In genomic region chrX:99326167-99326566, GRCm38 (mm10) we compare ENCODE assay signal across 9 mouse cellular contexts.
DNase-seq lines count a peak whose midpoint lies in the region; ATAC-seq and TF ChIP-seq lines count a peak whose summit lies in the region.
"Had no signal": no experiment of that assay in that cellular context is flagged by ENCODE, and none has a peak within 500 bp of the region (broad histone marks: within the 10 kb centered on the region; RNA-seq: fewer than 3 reads in every experiment).

No protein-coding gene starts in this region.

- 28% methylated on average over 7 of the region's 7 CpGs for WGBS in intestine, embryonic 16.5 days
- 32% methylated on average over 7 of the region's 7 CpGs for WGBS in midbrain, embryonic 15.5 days

- H3K4me2 ChIP-seq in intestine, embryonic 16.5 days (ENCODE audit: low read depth, low read length): no peak overlapping the region
- H3K4me2 ChIP-seq in midbrain, embryonic 15.5 days: no peak overlapping the region
- H3K4me2 ChIP-seq: limb, embryonic 12.5 days had no signal

- H3K27ac ChIP-seq in gastrocnemius, adult 2 months: no peak overlapping the region; the same call in 1 of the 2 replicates
- H3K27ac ChIP-seq in intestine, embryonic 16.5 days (ENCODE audit: low read length): 0 out of 2 replicates have a peak overlapping the region, but pooled peaks have one; percentile 19
- no peak overlapping the region for H3K27ac ChIP-seq in midbrain, embryonic 15.5 days

- peak; percentile 48 for DNase-seq in MN1 (ENCODE audit: low spot score)
- peak; percentile 70 for DNase-seq in adrenal gland, adult (ENCODE audit: inconsistent age in 2 of 2, low spot score in 1 of 2)
- peak; percentile 69 for DNase-seq in gastrocnemius, adult 2 months
- DNase-seq in B cell, adult 2 months: no peak
- DNase-seq in cerebellum, adult 11 months: no peak
- no peak for DNase-seq in right cerebral cortex, postnatal 14 days

- no peak for TF ChIP-seq CTCF in gastrocnemius, adult 2 months (IDR thresholded peaks at IDR 0.05)

- ATAC-seq in intestine, embryonic 16.5 days: peak; percentile 83
- peak; percentile 55; the same call in 1 of the 2 replicates for ATAC-seq in midbrain, embryonic 15.5 days (replicated peaks)

- H3K4me3 ChIP-seq in gastrocnemius, adult 2 months: no peak overlapping the region
- no peak overlapping the region for H3K4me3 ChIP-seq in intestine, embryonic 16.5 days (ENCODE audit: low read length)
- no peak overlapping the region for H3K4me3 ChIP-seq in midbrain, embryonic 15.5 days
- H3K4me3 ChIP-seq: limb, embryonic 12.5 days had no signal

- 0 out of 2 replicates have a peak, but pooled peaks cover 4% of the 10 kb centered on the region for H3K27me3 ChIP-seq in intestine, embryonic 16.5 days (replicated peaks; ENCODE audit: control insufficient read depth, insufficient read depth, low read length)
- peaks cover 9% of the 10 kb centered on the region; the same call in 1 of the 2 replicates for H3K27me3 ChIP-seq in midbrain, embryonic 15.5 days (replicated peaks)

- no peak overlapping the region for H3K9ac ChIP-seq in intestine, embryonic 16.5 days (ENCODE audit: low read depth, low read length)
- no peak overlapping the region for H3K9ac ChIP-seq in midbrain, embryonic 15.5 days
- H3K9ac ChIP-seq: limb, embryonic 12.5 days had no signal

- H3K4me1 ChIP-seq in intestine, embryonic 16.5 days (ENCODE audit: control insufficient read depth, insufficient read depth, low read length): no peaks in the 10 kb centered on the region
- no peaks in the 10 kb centered on the region for H3K4me1 ChIP-seq in midbrain, embryonic 15.5 days

- H3K9me3 ChIP-seq in intestine, embryonic 16.5 days (ENCODE audit: control insufficient read depth, low read length): no peaks in the 10 kb centered on the region
- H3K9me3 ChIP-seq in midbrain, embryonic 15.5 days: no peaks in the 10 kb centered on the region
- H3K9me3 ChIP-seq: limb, embryonic 12.5 days had no signal

- H3K36me3 ChIP-seq in intestine, embryonic 16.5 days (ENCODE audit: control insufficient read depth, insufficient read depth, low read length): no peaks in the 10 kb centered on the region
- no peaks in the 10 kb centered on the region for H3K36me3 ChIP-seq in midbrain, embryonic 15.5 days (replicated peaks)
- H3K36me3 ChIP-seq: limb, embryonic 12.5 days had no signal

- intact Hi-C loops in gastrocnemius, adult 2 months (cut with DNase I): no loop called here

Comparison
In these comparisons a context has a peak if more than half of its experiments do, and no peak if none do; other contexts are left out.
1. DNase-seq: peak in MN1 (single experiment), adrenal gland, adult (2 of 2) and gastrocnemius, adult 2 months (single experiment); none in B cell, adult 2 months (0 of 2), cerebellum, adult 11 months (single experiment) and right cerebral cortex, postnatal 14 days (single experiment).